Mouse (Mus musculus): Measurements from ENCODE around the gene Usp7. TPM values are rescaled to one million over a fixed set of nuclear protein-coding genes. Genes with fewer than 3 reads are reported as not detected.

The Usp7 gene
- 15.5 and 15.6 TPM in 2 replicates for polyA plus RNA-seq (2012; rRNA removed)

GRCm38 (mm10) chr16:8791949-8792557, at the start of gene Usp7:
Gene Usp7, minus strand, starts transcription at chr16:8792308.

GRCm38 (mm10) chr16:8829564-8830359, 37.7 kb upstream of the Usp7 start, which contains the start of gene 1810013L24Rik:
Gene 1810013L24Rik, plus strand, starts transcription at chr16:8830100.

GRCm38 (mm10) chr16:8680470-8680869, 111.6 kb downstream of the Usp7 start, which contains the start of gene Gm5767:
Gene Gm5767, plus strand, starts transcription at chr16:8680770.

GRCm38 (mm10) chr16:8671551-8672349, 120.4 kb downstream of the Usp7 start, which contains the start of gene Carhsp1:
Gene Carhsp1, minus strand, starts transcription at chr16:8672155.

Other genes with a start within 250 kb of the Usp7 start
- 208 and 235 TPM in 2 replicates for gene Pmm2, start 154.6 kb downstream of the Usp7 start, polyA plus RNA-seq (2012; rRNA removed)
- 13.4 and 13.7 TPM in 2 replicates for gene Tmem186, start 154.6 kb downstream of the Usp7 start, polyA plus RNA-seq (2012; rRNA removed)
- gene Carhsp1, start 120.2 kb downstream of the Usp7 start, polyA plus RNA-seq (2012; rRNA removed): 152 and 160 TPM in 2 replicates
- gene Gm5767, start 111.5 kb downstream of the Usp7 start, polyA plus RNA-seq (2012; rRNA removed): not detected in 2 replicates
- 16.5 and 18.1 TPM in 2 replicates for gene 1810013L24Rik, start 37.8 kb upstream of the Usp7 start, polyA plus RNA-seq (2012; rRNA removed)

All from colon, adult 2 months (tissue).